Mouse (Mus musculus): ENCODE measurements around the gene Cfap46. TPM values are rescaled to one million over a fixed set of nuclear protein-coding genes. Genes with fewer than 3 reads are reported as not detected.
"Not testable (repeated sequence)": the region's sequence is repeated elsewhere in the genome, so short reads cannot be mapped to it uniquely, and the experiment has no call there.

Gene Cfap46
- polyA plus RNA-seq, 1 experiment from 2014 or later: 4.7 TPM

DNA sequence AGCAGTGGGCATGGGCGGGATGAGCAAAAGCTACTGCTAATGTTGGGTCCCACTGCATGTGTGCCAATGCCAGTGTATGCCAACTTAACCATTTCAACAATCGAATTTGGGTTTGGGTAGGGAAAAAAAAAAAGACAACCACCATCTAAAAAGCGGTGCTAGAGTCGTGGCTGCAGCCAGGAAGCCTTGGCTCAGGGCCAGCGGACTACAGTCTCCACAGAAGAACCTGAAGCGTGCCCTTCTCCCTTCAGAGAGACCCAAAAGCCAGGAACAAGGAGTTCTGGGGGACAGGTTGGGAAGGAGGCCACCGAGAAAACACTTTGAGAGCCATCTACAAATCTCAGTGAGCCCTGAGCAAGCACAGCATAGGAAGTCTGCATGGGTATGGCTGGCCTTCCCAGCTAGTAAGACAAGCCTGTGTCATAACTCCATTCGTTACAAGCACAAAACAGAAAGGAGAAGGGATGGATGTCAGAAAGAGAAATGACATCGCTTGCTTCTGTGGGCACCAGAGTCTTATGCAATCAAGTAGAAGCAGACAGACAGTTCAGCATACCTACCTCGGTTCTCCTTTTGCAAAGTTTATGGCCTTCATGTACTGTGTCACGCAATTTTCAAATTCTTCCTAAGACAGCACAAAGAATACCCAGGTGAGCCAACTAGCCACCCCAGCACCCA lies 1.6 kb downstream of the Cfap46 start:
- Histone ChIP-seq H3K9ac (ENCODE audit: low read depth, low read length) (no peak overlapping the region), H3K4me1 (ENCODE audit: control insufficient read depth, insufficient read depth, low read length) (peaks cover 12% of the 10 kb centered on the region), H3K4me3 (ENCODE audit: low read depth, low read length) (no peak overlapping the region), H3K36me3 (ENCODE audit: control insufficient read depth, insufficient read depth, low read length) (no peaks in the 10 kb centered on the region), H3K27me3 (ENCODE audit: control insufficient read depth, insufficient read depth, low read depth, low read length) (no peaks in the 10 kb centered on the region), H3K9me3 (replicated peaks; ENCODE audit: control insufficient read depth, low read length, poor library complexity, severe bottlenecking) (no peaks in the 10 kb centered on the region), H3K4me2 (ENCODE audit: low read length) (no peak overlapping the region), H3K27ac (ENCODE audit: low read length) (no peak overlapping the region)
- no peak for ATAC-seq
- 74% methylated on average over 11 of the region's 11 CpGs for WGBS

DNA sequence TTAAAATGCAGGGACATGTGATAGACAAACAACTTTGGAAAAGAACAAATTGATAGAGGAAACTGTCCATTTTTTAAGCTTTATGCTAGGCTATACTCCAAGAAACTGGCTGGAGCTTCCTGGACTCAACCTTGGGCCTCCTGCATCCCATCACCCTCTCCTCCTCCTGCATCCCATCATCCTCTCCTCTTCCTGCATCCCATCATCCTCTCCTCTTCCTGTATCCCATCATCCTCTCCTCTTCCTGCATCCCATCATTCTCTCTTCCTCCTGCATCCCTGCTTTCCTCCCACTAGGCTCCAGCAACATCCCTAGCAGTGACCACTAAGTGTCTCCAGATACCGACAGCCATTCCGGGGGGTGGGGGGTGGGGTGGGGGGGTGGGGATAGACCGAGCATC lies 7.2 kb downstream of the Cfap46 start:
- no peak overlapping the region for H3K9ac ChIP-seq (ENCODE audit: low read depth, low read length)
- H3K4me3 ChIP-seq (ENCODE audit: low read depth, low read length): no peak overlapping the region
- H3K27me3 ChIP-seq (ENCODE audit: control insufficient read depth, insufficient read depth, low read depth, low read length): no peaks in the 10 kb centered on the region
- H3K4me2 ChIP-seq (ENCODE audit: low read length): no peak overlapping the region
- H3K36me3 ChIP-seq (ENCODE audit: control insufficient read depth, insufficient read depth, low read length): no peaks in the 10 kb centered on the region
- WGBS: 88% methylated on average over 3 of the region's 3 CpGs
- no peak overlapping the region for H3K27ac ChIP-seq (ENCODE audit: low read length)
- H3K4me1 ChIP-seq (ENCODE audit: control insufficient read depth, insufficient read depth, low read length): no peaks in the 10 kb centered on the region
- ATAC-seq: no peak
- H3K9me3 ChIP-seq (replicated peaks; ENCODE audit: control insufficient read depth, low read length, poor library complexity, severe bottlenecking): no peaks in the 10 kb centered on the region

DNA sequence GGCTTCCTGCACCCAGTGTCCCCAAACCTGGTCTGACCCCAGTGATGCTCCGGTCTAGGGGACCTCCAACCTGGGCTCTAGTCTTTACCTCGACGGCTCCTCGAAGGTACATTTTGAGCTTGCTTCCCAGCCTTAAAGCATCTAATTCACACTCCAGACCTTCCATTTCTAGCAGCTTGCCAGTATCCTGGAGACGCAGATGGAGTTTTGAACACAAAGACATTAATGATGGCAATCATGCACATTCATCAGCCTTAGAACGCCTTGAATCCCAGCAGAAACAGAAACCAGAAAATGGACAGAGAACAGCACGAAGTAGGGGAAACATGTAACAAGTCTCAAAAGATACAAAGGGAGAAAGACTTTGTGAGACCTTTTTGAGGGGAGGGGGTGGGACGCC lies 16.7 kb downstream of the Cfap46 start:
- no peak overlapping the region for H3K4me3 ChIP-seq (ENCODE audit: low read depth, low read length)
- WGBS: 81% methylated on average over 8 of the region's 8 CpGs
- ATAC-seq: no peak

DNA sequence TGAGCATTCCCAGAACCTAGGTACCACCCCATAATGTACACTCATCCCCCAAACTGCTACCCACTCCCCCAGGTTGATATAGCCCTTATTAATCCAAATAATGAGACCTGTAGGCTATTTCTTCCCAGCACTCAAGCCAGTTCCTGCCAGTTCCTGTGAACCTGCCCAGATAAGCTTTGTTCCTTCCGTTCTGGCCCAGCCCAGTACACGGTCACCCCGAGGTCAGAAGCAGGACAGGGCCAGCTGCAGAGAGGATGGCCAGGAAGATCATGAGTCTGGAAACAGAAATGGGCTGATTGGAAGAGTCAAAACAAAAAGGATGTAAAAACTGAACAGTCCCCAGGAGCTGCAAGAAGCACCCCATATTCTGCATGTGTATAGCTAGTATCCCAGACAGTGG lies 20.3 kb downstream of the Cfap46 start:
- Histone ChIP-seq H3K27me3 (ENCODE audit: control insufficient read depth, insufficient read depth, low read depth, low read length) (no peaks in the 10 kb centered on the region), H3K9ac (ENCODE audit: low read depth, low read length) (no peak overlapping the region), H3K36me3 (ENCODE audit: control insufficient read depth, insufficient read depth, low read length) (no peaks in the 10 kb centered on the region), H3K4me1 (ENCODE audit: control insufficient read depth, insufficient read depth, low read length) (no peaks in the 10 kb centered on the region), H3K27ac (ENCODE audit: low read length) (no peak overlapping the region), H3K4me3 (ENCODE audit: low read depth, low read length) (no peak overlapping the region), H3K4me2 (ENCODE audit: low read length) (no peak overlapping the region), H3K9me3 (replicated peaks; ENCODE audit: control insufficient read depth, low read length, poor library complexity, severe bottlenecking) (no peaks in the 10 kb centered on the region)
- no peak for ATAC-seq
- 76% methylated on average over 3 of the region's 3 CpGs for WGBS

More for the DNA sequence above, 16.7 kb downstream of the Cfap46 start:
- Histone ChIP-seq H3K36me3 (ENCODE audit: control insufficient read depth, insufficient read depth, low read length) (no peaks in the 10 kb centered on the region), H3K4me2 (ENCODE audit: low read length) (no peak overlapping the region), H3K27me3 (ENCODE audit: control insufficient read depth, insufficient read depth, low read depth, low read length) (no peaks in the 10 kb centered on the region), H3K27ac (ENCODE audit: low read length) (no peak overlapping the region), H3K9ac (ENCODE audit: low read depth, low read length) (no peak overlapping the region), H3K9me3 (replicated peaks; ENCODE audit: control insufficient read depth, low read length, poor library complexity, severe bottlenecking) (no peaks in the 10 kb centered on the region), H3K4me1 (ENCODE audit: control insufficient read depth, insufficient read depth, low read length) (no peaks in the 10 kb centered on the region)

GRCm38 (mm10) chr7:139659901-139660300 lies 23.7 kb downstream of the Cfap46 start:
- H3K4me3 ChIP-seq (ENCODE audit: low read depth, low read length); H3K4me2 ChIP-seq (ENCODE audit: low read length); H3K4me1 ChIP-seq (ENCODE audit: control insufficient read depth, insufficient read depth, low read length); H3K9me3 ChIP-seq (replicated peaks; ENCODE audit: control insufficient read depth, low read length, poor library complexity, severe bottlenecking); H3K36me3 ChIP-seq (ENCODE audit: control insufficient read depth, insufficient read depth, low read length); ATAC-seq; H3K9ac ChIP-seq (ENCODE audit: low read depth, low read length); H3K27ac ChIP-seq (ENCODE audit: low read length); H3K27me3 ChIP-seq (ENCODE audit: control insufficient read depth, insufficient read depth, low read depth, low read length): not testable (repeated sequence)
- WGBS: 94% methylated on average over 20 of the region's 28 CpGs

GRCm38 (mm10) chr7:139649698-139650097 lies 33.9 kb downstream of the Cfap46 start:
- H3K9me3 ChIP-seq (replicated peaks; ENCODE audit: control insufficient read depth, low read length, poor library complexity, severe bottlenecking): no peaks in the 10 kb centered on the region
- WGBS: 79% methylated on average over 7 of the region's 7 CpGs
- no peak overlapping the region for H3K4me2 ChIP-seq (ENCODE audit: low read length)
- no peak overlapping the region for H3K9ac ChIP-seq (ENCODE audit: low read depth, low read length)
- H3K27ac ChIP-seq (ENCODE audit: low read length): no peak overlapping the region
- H3K4me1 ChIP-seq (ENCODE audit: control insufficient read depth, insufficient read depth, low read length): no peaks in the 10 kb centered on the region
- no peak overlapping the region for H3K4me3 ChIP-seq (ENCODE audit: low read depth, low read length)
- no peak for ATAC-seq
- peaks cover 7% of the 10 kb centered on the region; the same call in 1 of the 2 replicates for H3K27me3 ChIP-seq (ENCODE audit: control insufficient read depth, insufficient read depth, low read depth, low read length)
- H3K36me3 ChIP-seq (ENCODE audit: control insufficient read depth, insufficient read depth, low read length): no peaks in the 10 kb centered on the region

- WGBS: 46% methylated on average over 10 of the region's 10 CpGs
- no peak overlapping the region for H3K4me2 ChIP-seq (ENCODE audit: low read length)
- no peak overlapping the region for H3K4me3 ChIP-seq (ENCODE audit: low read depth, low read length)
- peaks cover 7% of the 10 kb centered on the region; the same call in 1 of the 2 replicates for H3K27me3 ChIP-seq (ENCODE audit: control insufficient read depth, insufficient read depth, low read depth, low read length)
- H3K27ac ChIP-seq (ENCODE audit: low read length): no peak overlapping the region
- ATAC-seq: peak; percentile 39; the same call in 1 of the 2 replicates
- no peaks in the 10 kb centered on the region for H3K36me3 ChIP-seq (ENCODE audit: control insufficient read depth, insufficient read depth, low read length)
- H3K9me3 ChIP-seq (replicated peaks; ENCODE audit: control insufficient read depth, low read length, poor library complexity, severe bottlenecking): no peaks in the 10 kb centered on the region
- no peaks in the 10 kb centered on the region for H3K4me1 ChIP-seq (ENCODE audit: control insufficient read depth, insufficient read depth, low read length)
- no peak overlapping the region for H3K9ac ChIP-seq (ENCODE audit: low read depth, low read length)
Measured at GRCm38 (mm10) chr7:139648107-139648824, 35.4 kb downstream of the Cfap46 start.

DNA sequence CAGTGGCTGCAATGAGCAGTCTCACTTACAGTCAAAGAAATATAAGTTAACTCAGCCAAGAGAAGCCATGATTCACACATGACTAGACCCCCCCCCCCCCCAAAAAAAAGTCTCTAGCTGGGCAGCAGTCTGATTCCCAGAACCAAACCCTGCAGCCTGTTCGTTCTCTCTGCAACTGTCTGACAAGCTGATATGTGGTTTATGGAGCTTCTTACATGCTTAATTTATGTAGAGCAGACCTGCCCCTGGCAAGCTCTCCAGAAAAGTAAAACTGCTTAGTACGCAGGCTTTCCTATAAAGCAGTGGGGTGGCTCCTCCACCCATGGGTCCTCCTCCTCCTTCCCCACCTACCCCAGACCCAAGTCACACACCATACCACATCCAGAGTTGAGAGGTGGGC lies 50.2 kb downstream of the Cfap46 start:
- Histone ChIP-seq H3K9me3 (replicated peaks; ENCODE audit: control insufficient read depth, low read length, poor library complexity, severe bottlenecking) (no peaks in the 10 kb centered on the region), H3K4me3 (ENCODE audit: low read depth, low read length) (no peak overlapping the region), H3K4me1 (ENCODE audit: control insufficient read depth, insufficient read depth, low read length) (no peaks in the 10 kb centered on the region), H3K4me2 (ENCODE audit: low read length) (no peak overlapping the region), H3K27ac (ENCODE audit: low read length) (no peak overlapping the region), H3K27me3 (ENCODE audit: control insufficient read depth, insufficient read depth, low read depth, low read length) (no peaks in the 10 kb centered on the region), H3K36me3 (ENCODE audit: control insufficient read depth, insufficient read depth, low read length) (no peaks in the 10 kb centered on the region), H3K9ac (ENCODE audit: low read depth, low read length) (no peak overlapping the region)
- ATAC-seq: no peak
- 75% methylated on average over 2 of the region's 2 CpGs for WGBS

- ATAC-seq: no peak
Measured at GRCm38 (mm10) chr7:139625156-139625555, 58.5 kb downstream of the Cfap46 start.

More at GRCm38 (mm10) chr7:139625156-139625555, 58.5 kb downstream of the Cfap46 start:
- no peaks in the 10 kb centered on the region for H3K4me1 ChIP-seq (ENCODE audit: control insufficient read depth, insufficient read depth, low read length)
- H3K4me3 ChIP-seq (ENCODE audit: low read depth, low read length): no peak overlapping the region
- H3K27me3 ChIP-seq (ENCODE audit: control insufficient read depth, insufficient read depth, low read depth, low read length): no peaks in the 10 kb centered on the region
- H3K36me3 ChIP-seq (ENCODE audit: control insufficient read depth, insufficient read depth, low read length): no peaks in the 10 kb centered on the region
- H3K9me3 ChIP-seq (replicated peaks; ENCODE audit: control insufficient read depth, low read length, poor library complexity, severe bottlenecking): no peaks in the 10 kb centered on the region
- no peak overlapping the region for H3K9ac ChIP-seq (ENCODE audit: low read depth, low read length)
- H3K27ac ChIP-seq (ENCODE audit: low read length): no peak overlapping the region
- 87% methylated on average over 9 of the region's 9 CpGs for WGBS
- H3K4me2 ChIP-seq (ENCODE audit: low read length): no peak overlapping the region
